Mouse (Mus musculus): ENCODE measurements around the gene Icam4.

GRCm38 (mm10) chr9:20983169-20983568, 46.0 kb upstream of the Icam4 start:
- no peak for TF ChIP-seq ZNF384 (IDR thresholded peaks at IDR 0.05; ENCODE audit: low read depth, low read length)
- TF ChIP-seq CHD2 (IDR thresholded peaks at IDR 0.05; ENCODE audit: low read depth, low read length): peak; percentile 16; the same call in 1 of the 2 replicates
- TF ChIP-seq ZC3H11A (IDR thresholded peaks at IDR 0.05; ENCODE audit: borderline replicate concordance, low read depth, low read length): no peak

Measured in ES-E14 (cell line).